Mouse (Mus musculus): ENCODE data around the gene Slc26a5.

Gene Slc26a5

DNA sequence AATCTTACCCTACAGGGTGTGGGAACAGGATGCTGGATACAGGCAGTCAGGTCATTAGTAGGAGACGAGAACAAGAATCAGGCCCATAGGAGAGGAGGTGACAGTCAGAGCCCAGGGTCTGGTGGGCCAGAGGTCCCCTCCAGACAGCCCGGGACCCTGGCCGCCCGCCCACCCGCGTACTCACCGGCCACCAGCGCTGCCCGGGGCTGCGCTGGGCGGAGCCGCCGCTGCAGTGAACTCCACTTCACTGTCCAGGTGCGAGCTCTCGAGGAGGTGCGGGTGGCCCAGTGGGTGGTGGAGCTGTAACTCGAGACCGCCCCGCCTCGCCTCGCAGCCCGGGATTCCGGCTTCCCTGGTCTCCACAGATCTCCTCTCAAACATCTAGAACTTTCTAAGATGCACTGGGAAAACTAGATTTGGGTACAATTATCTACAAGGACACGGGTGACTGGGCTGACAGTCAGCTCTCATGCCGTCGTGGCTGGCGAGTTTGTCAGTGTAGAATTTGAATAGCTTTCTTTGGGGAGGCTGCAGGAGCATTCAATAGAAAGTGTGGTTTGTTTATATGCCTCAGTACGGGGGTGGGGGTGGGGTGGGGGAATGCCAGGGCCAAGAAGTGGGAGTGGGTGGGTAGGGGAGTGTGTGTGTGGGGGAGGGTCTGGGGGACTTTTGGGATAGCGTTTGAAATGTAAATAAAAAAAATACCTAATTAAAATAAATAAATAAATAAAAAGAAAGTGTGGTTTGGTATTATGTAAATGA, at the start of gene Slc26a5:
Gene Slc26a5 (minus strand): TSS at position 259 of the 762 bp plus-strand sequence.
- DNase-seq (ENCODE audit: low spot score in 2 of 2), result no peak

DNA sequence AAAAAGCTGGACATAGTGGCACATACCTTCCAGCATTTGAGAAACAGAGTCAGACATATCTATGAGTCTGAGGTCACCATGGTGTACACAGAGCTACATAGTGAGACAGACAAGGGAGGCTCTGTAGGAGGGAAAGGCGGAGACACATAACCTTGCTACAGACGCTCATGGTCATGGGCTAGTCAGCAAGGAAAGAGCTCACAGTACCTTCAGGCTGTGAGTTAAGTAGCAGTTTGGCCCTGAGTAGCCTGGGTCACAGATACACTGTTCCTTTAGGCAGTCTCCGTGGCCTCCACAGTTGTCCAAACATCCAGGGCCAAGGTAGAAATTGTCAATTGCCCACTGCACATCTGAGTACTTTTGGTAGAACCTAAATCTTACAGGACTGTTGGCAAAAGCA, 49.4 kb upstream of the Slc26a5 start:
- DNase-seq (ENCODE audit: low spot score in 2 of 2), result no peak

DNA sequence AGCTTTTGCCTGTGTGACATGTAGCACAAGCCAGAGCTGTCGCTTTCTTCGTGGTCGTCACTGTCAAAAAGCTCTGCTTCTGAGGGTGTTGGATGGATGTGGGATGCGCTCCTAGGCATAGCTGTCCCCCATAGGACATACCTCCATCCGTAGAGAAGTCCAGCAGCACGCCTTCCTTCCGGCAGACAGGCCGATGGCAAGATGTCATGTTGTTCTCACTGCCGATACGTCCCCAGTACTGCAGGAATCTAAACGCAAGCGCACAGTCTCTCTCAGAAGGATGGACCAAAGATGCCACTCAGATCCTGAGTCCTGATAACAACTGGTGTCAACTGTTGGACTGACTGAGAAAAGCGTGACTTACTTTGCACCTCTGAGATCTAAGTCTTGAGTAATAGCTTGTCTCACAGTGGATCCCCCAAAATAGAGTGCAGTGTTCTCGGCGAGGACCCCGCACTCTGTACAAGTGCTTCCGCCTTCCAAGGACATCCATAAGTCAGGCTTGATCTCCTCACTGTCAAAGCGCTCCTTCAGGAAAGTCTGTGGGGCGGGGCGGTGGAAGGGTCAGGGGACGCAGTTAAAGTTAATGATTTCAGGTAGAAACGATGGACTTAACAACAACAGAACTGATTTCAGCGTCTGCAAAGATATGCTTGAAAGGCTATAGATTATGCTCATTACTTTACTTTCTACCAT, 47.6 kb upstream of the Slc26a5 start:
- no peak for DNase-seq (ENCODE audit: low spot score in 2 of 2)

DNA sequence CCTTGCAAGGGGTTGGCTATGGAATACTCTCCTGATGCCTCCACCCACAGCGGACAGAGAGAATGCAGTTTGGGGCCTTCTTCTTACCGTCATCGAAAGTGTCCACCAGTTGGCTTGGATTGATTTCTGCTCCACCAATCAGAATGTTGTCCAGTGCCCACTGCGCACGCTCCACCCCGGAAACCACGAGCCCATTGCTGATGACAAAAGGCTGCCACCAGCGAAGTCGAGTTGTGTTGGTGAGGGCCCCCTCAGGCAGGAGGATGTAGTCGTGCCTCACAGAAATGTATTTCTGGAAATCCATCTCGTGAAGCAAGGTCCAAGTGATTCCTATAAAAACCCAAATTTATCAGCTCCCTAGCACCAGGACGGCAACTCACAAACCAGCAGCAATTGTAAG, 45.3 kb upstream of the Slc26a5 start:
- no peak for DNase-seq (ENCODE audit: low spot score in 2 of 2)

DNA sequence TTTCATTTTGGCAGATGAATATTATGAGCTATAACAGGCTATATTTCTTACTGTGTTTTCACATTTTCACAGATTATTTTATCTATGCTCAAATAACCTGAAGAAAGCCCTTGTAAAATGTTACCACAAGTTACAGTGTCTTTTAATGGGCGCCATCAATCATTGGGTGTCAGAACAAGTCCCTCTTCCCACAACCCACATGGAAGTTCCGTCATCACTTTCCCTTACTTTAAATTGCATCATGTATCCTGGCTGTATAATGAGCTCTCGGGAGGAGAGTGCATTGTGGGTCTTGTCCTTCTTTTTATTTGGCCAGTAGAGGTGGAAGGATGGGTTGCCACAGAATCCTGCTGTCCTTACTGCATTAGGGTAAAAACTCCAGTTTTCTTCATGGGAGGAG, 44.3 kb upstream of the Slc26a5 start:
- no peak for DNase-seq (ENCODE audit: low spot score in 2 of 2)

DNA sequence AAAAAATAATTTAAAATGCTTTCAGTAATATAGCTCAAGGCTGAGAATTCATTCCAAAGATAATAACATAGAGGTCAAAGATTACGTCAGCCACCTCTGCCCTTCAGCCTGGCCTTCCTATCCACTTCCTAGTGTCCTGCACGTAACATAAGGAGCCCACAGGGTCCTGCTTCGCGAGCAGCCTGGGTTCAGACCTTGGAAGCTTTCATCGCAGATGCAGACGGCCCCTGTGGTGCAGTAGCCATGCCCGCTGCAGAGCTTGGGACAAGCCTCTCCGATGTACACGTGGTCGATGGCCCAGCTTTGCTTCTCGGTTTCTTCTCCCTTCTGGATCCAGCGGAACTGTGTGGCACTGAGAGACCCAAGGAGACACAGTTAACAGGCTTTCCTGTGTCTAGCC, 36.0 kb upstream of the Slc26a5 start:
- no peak for DNase-seq (ENCODE audit: low spot score in 2 of 2)

DNA sequence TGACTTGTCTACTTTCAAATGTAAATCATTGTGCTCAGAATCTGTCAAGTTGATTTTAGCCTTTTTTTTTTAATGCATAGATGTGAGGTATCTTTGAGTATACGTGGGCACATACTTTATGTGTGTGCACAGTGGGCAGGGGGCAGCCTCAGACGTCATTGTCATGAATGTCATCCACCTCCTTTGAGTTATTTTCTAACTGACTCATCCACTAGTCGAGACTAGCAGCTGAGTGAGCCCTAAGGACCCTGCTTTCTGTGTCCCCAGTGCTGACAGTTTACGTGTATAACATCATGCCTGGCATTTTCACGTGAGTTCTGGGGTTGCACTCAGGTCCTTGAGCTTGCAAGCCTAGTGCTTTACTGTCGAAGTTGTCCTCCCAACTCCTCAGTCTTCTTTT, 35.5 kb upstream of the Slc26a5 start:
- no peak for DNase-seq (ENCODE audit: low spot score in 2 of 2)

DNA sequence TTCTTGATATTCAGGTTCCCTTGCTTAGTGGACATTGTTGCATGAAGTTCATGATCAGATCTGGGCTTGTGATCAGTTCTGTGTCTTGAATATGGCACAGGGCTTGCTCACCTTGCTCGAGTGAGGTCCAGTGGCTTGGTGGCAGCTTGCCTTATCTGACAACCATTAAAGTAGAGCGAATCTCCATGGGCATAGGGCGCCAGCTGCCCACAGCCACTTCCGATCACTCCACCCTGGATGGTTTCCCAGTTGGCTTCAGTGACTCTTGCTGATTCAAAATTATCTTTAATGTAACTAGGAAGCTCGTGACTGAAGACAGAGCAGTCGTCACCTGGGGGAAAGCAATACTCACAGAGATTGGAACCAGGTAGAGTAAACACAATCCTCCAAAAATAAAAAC, 33.5 kb upstream of the Slc26a5 start:
- DNase-seq (ENCODE audit: low spot score in 2 of 2), result no peak

DNA sequence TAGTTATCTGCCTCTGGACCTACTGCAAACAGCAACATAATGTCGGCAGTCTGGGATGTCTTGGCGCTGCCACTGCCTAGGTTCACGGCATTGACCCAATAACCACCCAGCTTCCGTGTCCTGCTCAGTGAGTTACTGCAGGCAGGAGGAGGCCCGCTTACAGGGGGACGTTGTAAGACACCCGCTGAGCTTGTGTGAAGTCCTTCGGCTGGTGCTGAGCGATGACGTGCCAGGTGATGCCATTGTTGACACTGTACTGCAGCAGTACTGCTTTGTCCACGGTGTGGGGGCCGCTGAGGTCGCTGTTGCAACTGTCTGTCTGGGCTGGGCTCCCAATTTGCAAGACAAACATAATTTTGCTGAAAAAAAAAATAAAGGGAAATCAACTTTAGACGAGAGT, 31.2 kb upstream of the Slc26a5 start:
- DNase-seq (ENCODE audit: low spot score in 2 of 2), result no peak

DNA sequence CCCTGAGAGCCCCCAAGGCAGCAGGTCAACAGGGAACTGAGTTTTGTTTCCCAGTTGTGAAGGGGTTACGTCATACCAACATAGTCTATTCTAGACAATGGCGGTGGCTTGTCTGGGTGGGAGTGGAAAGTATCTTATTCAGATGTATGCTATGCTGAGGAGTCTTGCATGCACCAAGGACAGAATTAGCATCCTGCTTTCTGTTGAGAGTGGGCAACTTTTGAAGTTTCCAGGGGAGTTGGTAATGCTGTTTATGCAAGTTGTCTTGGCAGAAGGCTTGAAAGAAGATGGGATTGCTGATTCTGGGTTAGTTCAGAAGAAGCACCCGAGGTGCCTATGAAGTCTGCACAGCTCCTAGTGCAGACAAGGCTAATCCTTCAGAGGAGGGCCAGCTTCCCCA, 28.8 kb upstream of the Slc26a5 start:
- no peak for DNase-seq (ENCODE audit: low spot score in 2 of 2)

DNA sequence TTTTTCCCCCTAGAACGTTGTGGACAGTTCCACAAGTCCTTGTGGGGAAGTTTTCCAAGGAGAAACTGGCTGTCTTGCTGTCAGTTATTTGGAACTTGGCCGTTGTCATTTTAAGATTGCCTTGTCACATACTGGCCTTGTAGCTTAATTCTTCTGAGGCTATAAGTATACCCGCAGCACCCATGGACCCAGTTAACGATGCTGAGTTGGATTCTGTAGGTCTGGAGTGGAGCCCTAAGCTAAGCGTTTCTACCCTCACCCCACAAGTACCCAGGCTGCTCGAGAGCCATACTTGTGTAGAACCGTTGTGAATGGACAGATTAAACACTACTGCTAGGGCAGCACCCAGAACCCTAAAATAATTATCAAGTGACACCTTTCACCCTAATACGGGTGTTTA, 1.3 kb upstream of the Slc26a5 start:
- no peak for DNase-seq (ENCODE audit: low spot score in 2 of 2)

DNA sequence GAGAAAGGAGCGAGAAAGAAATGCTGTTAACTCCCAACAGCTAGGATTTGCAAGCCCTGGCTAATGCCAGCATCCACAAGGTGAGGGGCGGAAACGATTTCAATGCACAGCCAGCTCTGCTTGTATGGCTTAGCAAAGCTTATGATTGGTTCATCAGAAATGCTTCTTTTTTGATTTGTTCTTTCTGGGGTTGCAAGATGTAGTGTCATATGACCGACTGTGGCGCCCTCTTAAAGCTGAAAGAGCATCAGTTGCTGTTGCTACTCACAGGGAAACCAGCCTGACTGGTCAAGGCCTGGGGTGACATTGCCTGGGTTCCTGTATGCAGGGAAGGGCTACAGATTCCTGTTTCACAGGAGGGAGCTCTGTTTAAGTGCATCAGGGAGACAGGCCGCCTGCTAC, 908 bp upstream of the Slc26a5 start:
- DNase-seq (ENCODE audit: low spot score in 2 of 2), result no peak

DNA sequence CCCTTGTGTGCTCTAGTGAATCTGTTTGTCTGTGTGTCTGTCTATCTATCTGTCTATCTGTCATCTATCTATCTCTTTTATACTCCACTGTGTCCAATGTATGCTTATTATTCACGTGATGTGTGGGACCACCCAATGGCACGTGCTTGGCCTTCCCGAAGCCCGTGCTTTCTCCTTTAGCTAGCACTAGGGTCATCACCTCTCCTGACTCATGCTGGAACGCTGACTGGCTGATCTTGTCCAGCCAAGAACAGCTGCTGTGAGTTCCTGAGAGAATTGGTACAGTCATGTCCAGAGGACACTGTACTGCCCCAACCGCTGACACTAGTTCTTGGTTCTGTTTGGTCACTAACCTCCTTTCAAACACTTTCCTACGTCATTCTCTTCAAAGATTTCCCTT, 6.8 kb downstream of the Slc26a5 start:
- no peak for DNase-seq (ENCODE audit: low spot score in 2 of 2)

DNA sequence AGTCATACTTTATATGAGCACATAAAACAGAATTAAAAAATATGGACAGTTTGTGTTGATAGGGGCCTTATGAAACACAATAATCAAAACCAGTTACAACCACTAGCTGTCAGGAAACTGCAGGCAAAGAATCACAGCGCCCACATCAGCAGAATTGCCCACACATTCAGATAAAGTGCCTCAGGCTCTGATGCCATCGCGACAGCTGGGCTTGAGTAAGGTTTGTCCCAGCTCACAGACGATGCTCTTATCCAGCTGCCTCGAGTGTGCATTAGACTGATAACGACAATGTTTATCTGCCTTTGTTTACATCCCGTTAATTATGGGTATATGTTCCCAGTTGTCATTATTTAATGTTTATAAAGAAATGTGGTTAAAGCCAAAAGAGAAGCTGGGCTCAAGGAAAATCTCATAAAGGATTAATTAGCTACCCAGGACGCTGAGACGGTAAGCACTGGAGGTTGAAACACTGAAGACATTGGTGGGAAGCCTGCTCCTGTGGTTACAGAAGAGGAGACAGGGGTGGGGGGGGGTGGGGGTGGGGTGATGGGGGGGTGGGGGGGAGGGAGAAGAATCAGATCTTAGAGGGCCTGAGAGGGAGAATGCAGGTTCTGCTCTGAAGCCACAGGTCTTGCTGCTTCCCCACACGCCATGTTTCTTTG, 13.6 kb downstream of the Slc26a5 start:
- no peak for DNase-seq (ENCODE audit: low spot score in 2 of 2)

DNA sequence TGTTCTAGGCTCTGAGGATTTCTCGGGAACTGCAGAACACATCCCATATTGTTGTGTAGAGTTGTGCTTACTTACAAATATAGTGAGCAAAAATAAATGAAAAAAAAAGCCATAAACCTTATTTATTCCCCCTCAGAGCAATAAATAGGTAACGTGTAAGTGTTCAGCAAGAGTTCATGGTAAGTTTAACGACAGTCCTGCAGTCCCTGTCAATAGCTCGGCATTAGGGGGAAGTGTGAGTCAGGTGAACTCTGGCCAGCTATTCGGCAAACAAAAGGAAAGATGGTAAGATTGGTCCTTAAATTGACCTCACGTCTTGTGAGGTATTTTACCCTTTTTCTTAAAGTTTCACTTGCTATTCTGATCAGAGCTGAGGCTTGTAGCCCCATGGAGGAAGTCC, 18.0 kb downstream of the Slc26a5 start:
- no peak for DNase-seq (ENCODE audit: low spot score in 2 of 2)

DNA sequence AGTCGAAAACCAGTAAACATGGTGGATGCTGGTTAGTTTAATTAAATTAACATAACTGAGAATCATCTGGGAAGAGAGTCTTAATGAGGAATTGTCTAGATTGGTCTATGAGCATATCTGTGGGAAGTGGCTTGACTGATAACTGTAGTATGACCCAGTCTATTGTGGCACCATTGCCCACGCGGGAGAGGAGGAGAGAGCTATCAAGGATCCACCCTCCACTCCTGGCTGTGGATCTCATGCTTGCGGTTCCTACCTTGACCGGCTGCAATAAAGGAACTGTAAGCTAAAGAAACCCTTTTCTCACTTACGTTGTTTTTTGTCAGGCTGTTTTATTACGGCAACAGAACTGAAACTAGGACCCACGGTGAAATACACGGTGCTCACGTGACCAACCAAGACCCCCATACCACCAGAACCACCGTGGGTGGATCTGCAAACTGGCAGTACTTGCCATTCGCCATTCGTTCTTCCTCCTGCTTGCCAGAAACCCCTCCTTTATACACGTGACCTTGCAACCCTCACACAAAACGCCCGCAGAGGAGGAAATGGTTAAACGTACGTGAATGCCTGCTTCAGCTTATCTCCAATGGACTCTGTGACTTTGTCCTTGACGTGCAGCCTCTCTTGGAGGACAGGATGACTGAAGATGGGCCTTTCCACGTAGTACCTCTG, 18.7 kb downstream of the Slc26a5 start:
- DNase-seq (ENCODE audit: low spot score in 2 of 2), result no peak

DNA sequence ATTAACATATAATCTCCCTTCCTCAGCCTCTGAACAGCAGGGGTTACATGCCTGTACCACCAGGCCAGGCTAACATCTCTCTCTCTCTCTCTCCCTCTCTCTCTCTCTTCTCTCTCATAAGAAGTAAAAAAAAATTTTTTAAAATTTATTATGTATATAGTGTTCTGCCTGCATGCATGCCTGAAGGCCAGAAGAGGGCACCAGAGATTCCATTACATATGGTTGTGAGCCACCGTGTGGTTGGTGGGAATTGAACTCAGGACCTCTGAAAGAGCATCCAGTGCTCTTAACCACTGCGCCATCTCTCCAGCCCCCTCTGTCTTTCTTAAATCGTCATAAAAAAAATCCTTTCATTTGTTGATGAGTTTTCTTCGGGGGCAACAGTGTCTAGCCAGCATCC, 20.7 kb downstream of the Slc26a5 start:
- DNase-seq (ENCODE audit: low spot score in 2 of 2), result no peak

DNA sequence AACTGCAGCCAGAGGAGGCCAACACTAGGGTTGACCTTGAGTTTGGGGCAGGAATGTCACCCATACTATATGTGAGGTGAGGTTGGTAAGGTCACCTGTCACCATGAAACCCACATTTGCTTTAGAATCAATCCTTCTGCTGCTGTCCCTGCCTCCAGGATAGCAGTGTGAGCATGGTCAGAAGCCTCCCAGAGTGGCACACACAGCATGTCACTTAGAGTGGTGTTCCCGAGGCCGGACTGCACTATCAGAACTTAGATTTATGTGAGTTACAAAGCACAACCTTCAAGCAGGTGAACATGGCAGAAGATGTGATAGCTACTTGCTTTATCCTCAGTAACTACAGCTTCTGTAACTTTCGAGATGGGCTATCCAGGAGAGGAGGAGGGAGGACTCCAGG, 33.6 kb downstream of the Slc26a5 start:
- DNase-seq (ENCODE audit: low spot score in 2 of 2), result no peak

DNA sequence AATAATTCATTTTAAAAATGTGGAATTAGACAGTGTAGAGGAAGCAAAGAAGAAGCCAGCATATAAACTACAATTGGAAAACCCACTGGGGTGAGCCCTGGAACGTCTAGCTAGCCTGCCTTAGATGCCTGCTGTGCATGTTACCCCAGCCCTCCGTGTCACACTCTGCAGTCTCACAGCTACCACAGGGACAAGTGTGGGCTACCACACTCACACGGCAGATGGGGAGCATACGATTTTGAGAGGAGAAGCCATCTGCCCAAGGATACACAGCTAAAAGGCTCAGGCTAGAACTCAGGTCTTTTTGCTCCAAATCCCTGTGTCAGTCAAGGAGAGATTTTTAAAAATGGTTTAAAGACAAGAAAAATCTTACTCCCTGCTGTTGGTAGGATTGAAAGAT, 36.5 kb downstream of the Slc26a5 start:
- no peak for DNase-seq (ENCODE audit: low spot score in 2 of 2)

DNA sequence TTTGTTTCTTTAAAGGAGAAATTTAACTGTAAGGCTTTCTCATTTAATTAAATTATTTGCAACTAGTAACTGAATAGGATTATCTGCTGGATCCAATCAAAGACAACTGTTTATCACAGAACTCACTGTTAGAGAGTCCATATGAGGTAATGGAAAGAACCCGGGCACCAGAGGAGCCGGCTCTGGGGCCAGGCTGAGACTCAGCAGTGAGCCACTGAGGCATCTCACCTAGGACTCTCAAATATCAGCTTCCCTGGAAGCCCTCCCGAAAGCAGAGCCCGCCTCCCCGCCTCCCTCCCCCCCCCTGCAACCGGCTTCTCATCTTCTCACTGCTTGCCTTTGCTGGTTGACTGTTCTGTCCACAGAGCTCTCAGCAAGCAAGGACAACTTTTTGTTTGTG, 37.8 kb downstream of the Slc26a5 start:
- no peak for DNase-seq (ENCODE audit: low spot score in 2 of 2)

DNA sequence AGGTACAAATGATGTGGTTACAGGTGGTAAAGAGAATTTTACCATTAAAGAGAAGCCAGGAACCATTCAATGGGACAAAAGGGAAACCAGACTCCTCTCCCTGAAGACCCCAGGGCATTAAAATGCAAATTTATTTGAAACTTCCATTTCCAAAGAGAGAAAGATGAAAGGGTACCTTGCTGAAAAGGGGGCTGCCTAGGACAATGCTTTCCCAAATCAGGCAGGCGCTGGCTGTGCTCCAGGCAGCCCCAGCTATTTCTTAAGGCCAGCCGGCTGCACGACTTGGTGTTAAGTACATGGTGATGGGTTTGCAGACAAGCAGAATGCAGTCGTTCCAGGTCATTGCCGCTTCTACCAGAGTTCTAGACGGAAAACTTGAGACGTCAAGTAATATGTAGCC, 39.0 kb downstream of the Slc26a5 start:
- DNase-seq (ENCODE audit: low spot score in 2 of 2), result no peak

DNA sequence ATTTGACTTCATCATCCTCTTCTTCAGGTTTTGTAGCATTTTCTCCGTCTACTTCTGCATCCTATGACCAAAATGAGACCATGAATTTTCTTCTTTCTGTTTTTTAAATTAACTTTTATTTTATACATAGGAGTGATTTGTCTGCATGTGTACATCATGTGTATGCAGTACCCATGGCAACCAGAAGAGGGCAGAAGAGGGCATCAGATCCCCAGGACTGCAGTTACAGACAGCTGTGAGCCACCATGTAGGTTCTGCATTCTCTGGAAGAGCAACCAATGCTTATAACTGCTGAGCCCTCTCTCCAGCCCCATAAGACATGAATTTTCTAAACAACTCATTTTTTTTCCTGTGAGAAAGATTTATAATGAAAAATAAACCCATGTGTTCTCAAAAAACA, 51.4 kb downstream of the Slc26a5 start:
- peak; percentile 11 to 60 for DNase-seq (ENCODE audit: low spot score in 2 of 2)

DNA sequence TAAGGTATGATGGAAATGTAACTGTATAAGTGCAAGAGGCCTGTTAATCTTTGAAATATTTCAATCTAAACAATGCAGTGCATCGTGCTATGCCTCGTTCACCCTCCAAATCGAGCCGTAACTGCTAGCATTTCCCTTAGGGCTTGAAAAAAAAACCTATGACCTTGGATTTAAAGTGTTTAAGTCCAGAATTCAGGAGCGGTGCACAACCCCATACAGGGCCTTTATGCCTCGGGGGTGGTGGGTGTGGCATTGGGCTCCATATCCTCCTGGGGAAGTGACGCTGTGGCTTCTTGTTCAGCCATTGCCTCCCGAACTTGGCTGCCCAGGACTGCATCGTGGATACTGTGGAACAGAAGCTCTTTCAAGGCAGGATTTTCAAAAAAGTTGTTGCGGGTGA, 54.5 kb downstream of the Slc26a5 start:
- no peak for DNase-seq (ENCODE audit: low spot score in 2 of 2)

Measured in thymus, postnatal 10 days (tissue).